Mouse (Mus musculus) forebrain, embryonic 11.5 days (tissue): ENCODE measurements around the gene Mdm2. TPM values are rescaled to one million over a fixed set of nuclear protein-coding genes. Genes with fewer than 3 reads are reported as not detected.
A peak's percentile ranks its signal among the peaks of the same experiment; 100 is the strongest.

Experiments
- ATAC-seq: fragments of 200-750 bp; cut with Nextera tagmentation; replicated peaks from 2 replicates; pipeline ENCODE4 v1.8.0; 2017; ENCODE audit warnings: moderate TSS enrichment; ENCODE audit not compliant: low FRiP score
- DNase-seq: peaks from one replicate; pipeline ENCODE4 v3.0.0-alpha.2; 2017; ENCODE audit warnings: low spot score
- H3K27ac ChIP-seq: fragments of 300-500 bp; sonication (generic); 2 replicates; pipeline ENCODE4 v1.5.1; 2014; ENCODE audit warnings: low read depth, low read length
- H3K27me3 ChIP-seq: fragments of 300-500 bp; sonication (generic); 2 replicates; pipeline ENCODE4 v1.6.1; 2014; ENCODE audit warnings: mild to moderate bottlenecking, low read length, mixed read lengths; ENCODE audit not compliant: control insufficient read depth, insufficient read depth
- H3K36me3 ChIP-seq: fragments of 300-500 bp; sonication (generic); 2 replicates; pipeline ENCODE4 v1.6.1; 2014; ENCODE audit warnings: mild to moderate bottlenecking, low read length, moderate library complexity, mixed read lengths; ENCODE audit not compliant: control insufficient read depth, insufficient read depth
- H3K4me1 ChIP-seq: fragments of 300-500 bp; sonication (generic); replicated peaks from 2 replicates; pipeline ENCODE4 v1.6.1; 2014; ENCODE audit warnings: low read length, mixed read lengths; ENCODE audit not compliant: control insufficient read depth, insufficient read depth
- H3K4me2 ChIP-seq: fragments of 300-500 bp; sonication (generic); 2 replicates; pipeline ENCODE4 v1.6.1; 2014; ENCODE audit warnings: low read depth, mild to moderate bottlenecking, low read length, moderate library complexity, mixed read lengths; ENCODE audit not compliant: severe bottlenecking
- H3K4me3 ChIP-seq: fragments of 300-500 bp; sonication (generic); 2 replicates; pipeline ENCODE4 v1.5.1; 2014; ENCODE audit warnings: low read depth, low read length
- H3K9ac ChIP-seq: fragments of 300-500 bp; sonication (generic); 2 replicates; pipeline ENCODE4 v1.6.1; 2014; ENCODE audit warnings: low read length
- H3K9me3 ChIP-seq: fragments of 300-500 bp; sonication (generic); 2 replicates; pipeline ENCODE4 v1.6.1; 2016; ENCODE audit warnings: low read length, mixed read lengths; ENCODE audit not compliant: control insufficient read depth
- WGBS: fragments of 180-500 bp; shearing (Covaris S2); extraction: QIAGEN DNeasy Blood & Tissue Kit; methylation state at CpG from one replicate; pipeline ENCODE4 v1.1.7; 2014; 5-methylcytosine and 5-hydroxymethylcytosine counted together
- polyA plus RNA-seq: library from polyadenylated mRNA; unstranded; fragments of >200 nt; fragmentation: Nextera tagmentation; extraction: Ambion mirVana; gene quantifications from 2 replicates; pipeline ENCODE4 v1.2.1, GENCODE M21; 2014

The Mdm2 gene
- polyA plus RNA-seq, 1 experiment from 2014 or later = 91.6 TPM

GRCm38 (mm10) chr10:117713466-117713865 is 2.9 kb upstream of the Mdm2 start:
- H3K9ac ChIP-seq = no peak overlapping the region
- no peak overlapping the region for H3K27ac ChIP-seq
- no peak overlapping the region for H3K4me2 ChIP-seq
- H3K27me3 ChIP-seq = no peaks in the 10 kb centered on the region
- ATAC-seq (no peak), DNase-seq (no peak)
- H3K9me3 ChIP-seq = no peaks in the 10 kb centered on the region
- peaks cover 4% of the 10 kb centered on the region; the same call in 1 of the 2 replicates for H3K4me1 ChIP-seq
- no peak overlapping the region for H3K4me3 ChIP-seq
- no peaks in the 10 kb centered on the region; the same call in 1 of the 2 replicates for H3K36me3 ChIP-seq
- 93% methylated on average over 8 of the region's 8 CpGs for WGBS

- no peaks in the 10 kb centered on the region for H3K27me3 ChIP-seq
- H3K4me1 ChIP-seq = peaks cover under 1% of the 10 kb centered on the region; the same call in 1 of the 2 replicates
- WGBS = 92% methylated on average over 9 of the region's 9 CpGs
- H3K4me2 ChIP-seq = no peak overlapping the region
- no peak for DNase-seq
- H3K9me3 ChIP-seq = no peaks in the 10 kb centered on the region
- H3K9ac ChIP-seq = no peak overlapping the region
- no peaks in the 10 kb centered on the region; the same call in 1 of the 2 replicates for H3K36me3 ChIP-seq
- ATAC-seq = no peak
- no peak overlapping the region for H3K4me3 ChIP-seq
- no peak overlapping the region for H3K27ac ChIP-seq
Observed at GRCm38 (mm10) chr10:117712871-117713270, 2.3 kb upstream of the Mdm2 start.

GRCm38 (mm10) chr10:117712191-117712754 is 1.7 kb upstream of the Mdm2 start:
- ATAC-seq = no peak
- no peak overlapping the region for H3K4me3 ChIP-seq
- 85% methylated on average over 9 of the region's 9 CpGs for WGBS
- H3K36me3 ChIP-seq = no peaks in the 10 kb centered on the region; the same call in 1 of the 2 replicates
- no peak for DNase-seq
- no peak overlapping the region for H3K9ac ChIP-seq
- no peak overlapping the region for H3K27ac ChIP-seq
- no peaks in the 10 kb centered on the region for H3K27me3 ChIP-seq
- no peaks in the 10 kb centered on the region for H3K9me3 ChIP-seq
- no peaks in the 10 kb centered on the region; the same call in 1 of the 2 replicates for H3K4me1 ChIP-seq
- H3K4me2 ChIP-seq = no peak overlapping the region

- Histone ChIP-seq H3K36me3 (no peaks in the 10 kb centered on the region; the same call in 1 of the 2 replicates), H3K27ac (no peak overlapping the region), H3K27me3 (no peaks in the 10 kb centered on the region), H3K9me3 (no peaks in the 10 kb centered on the region), H3K9ac (peak overlapping the region; percentile 100), H3K4me3 (no peak overlapping the region), H3K4me1 (no peaks in the 10 kb centered on the region; the same call in 1 of the 2 replicates), H3K4me2 (peak overlapping the region; percentile 57; the same call in 1 of the 2 replicates)
- ATAC-seq (no peak), DNase-seq (no peak)
- 70% methylated on average over 5 of the region's 5 CpGs for WGBS
Observed at GRCm38 (mm10) chr10:117711408-117711807, 850 bp upstream of the Mdm2 start.

- H3K4me1 ChIP-seq = no peaks in the 10 kb centered on the region; the same call in 1 of the 2 replicates
- DNase-seq (peak; percentile 94), ATAC-seq (peak; percentile 83)
- H3K27me3 ChIP-seq = no peaks in the 10 kb centered on the region
- under 1% methylated on average over 62 of the region's 71 CpGs for WGBS
- no peaks in the 10 kb centered on the region for H3K9me3 ChIP-seq
- H3K27ac ChIP-seq = peak overlapping the region; percentile 97
- H3K4me3 ChIP-seq = peak overlapping the region; percentile 88
- no peaks in the 10 kb centered on the region; the same call in 1 of the 2 replicates for H3K36me3 ChIP-seq
- H3K4me2 ChIP-seq = peak overlapping the region; percentile 73
- peak overlapping the region; percentile 100 for H3K9ac ChIP-seq
Observed at GRCm38 (mm10) chr10:117709930-117710603, 491 bp downstream of the Mdm2 start.

GRCm38 (mm10) chr10:117709326-117709830 is 1.2 kb downstream of the Mdm2 start:
- no peak for ATAC-seq
- H3K4me3 ChIP-seq = peak overlapping the region; percentile 88
- DNase-seq = no peak
- H3K27ac ChIP-seq = no peak overlapping the region
- no peaks in the 10 kb centered on the region; the same call in 1 of the 2 replicates for H3K4me1 ChIP-seq
- no peaks in the 10 kb centered on the region for H3K27me3 ChIP-seq
- H3K4me2 ChIP-seq = peak overlapping the region; percentile 73
- H3K36me3 ChIP-seq = peaks cover 1% of the 10 kb centered on the region; the same call in 1 of the 2 replicates
- H3K9me3 ChIP-seq = no peaks in the 10 kb centered on the region
- 63% methylated on average over 12 of the region's 12 CpGs for WGBS
- H3K9ac ChIP-seq = peak overlapping the region; percentile 100

- H3K9ac ChIP-seq = no peak overlapping the region
- H3K4me2 ChIP-seq = peak overlapping the region; percentile 73
- no peaks in the 10 kb centered on the region for H3K27me3 ChIP-seq
- no peaks in the 10 kb centered on the region for H3K9me3 ChIP-seq
- DNase-seq (no peak), ATAC-seq (no peak)
- H3K4me1 ChIP-seq = no peaks in the 10 kb centered on the region; the same call in 1 of the 2 replicates
- H3K4me3 ChIP-seq = no peak overlapping the region
- no peak overlapping the region for H3K27ac ChIP-seq
- peaks cover 2% of the 10 kb centered on the region; the same call in 1 of the 2 replicates for H3K36me3 ChIP-seq
- 93% methylated on average over 9 of the region's 9 CpGs for WGBS
Observed at GRCm38 (mm10) chr10:117708856-117709255, 1.7 kb downstream of the Mdm2 start.

- 95% methylated on average over 2 of the region's 2 CpGs for WGBS
Observed at GRCm38 (mm10) chr10:117708376-117708775, 2.2 kb downstream of the Mdm2 start.

More at GRCm38 (mm10) chr10:117708376-117708775, 2.2 kb downstream of the Mdm2 start:
- Histone ChIP-seq H3K9ac (no peak overlapping the region), H3K4me3 (no peak overlapping the region), H3K27me3 (no peaks in the 10 kb centered on the region), H3K36me3 (peaks cover 4% of the 10 kb centered on the region; the same call in 1 of the 2 replicates), H3K9me3 (no peaks in the 10 kb centered on the region), H3K4me1 (no peaks in the 10 kb centered on the region; the same call in 1 of the 2 replicates), H3K27ac (no peak overlapping the region), H3K4me2 (no peak overlapping the region)
- DNase-seq = no peak
- ATAC-seq = no peak
